Mouse (Mus musculus) small intestine, adult 2 months (tissue): ENCODE results near the gene Shcbp1.

ENCODE experiments used
- CTCF ChIP-seq: fragments of 200-500 bp; IDR thresholded peaks from 2 replicates; pipeline ENCODE4 v1.5.1; 2012; ENCODE audit warnings: low read depth, mild to moderate bottlenecking, control low read depth, inconsistent platforms, low read length, moderate library complexity, mixed read lengths; ENCODE audit not compliant: insufficient replicate concordance, insufficient read length; ENCODE audit errors: extremely low read depth
- POLR2A ChIP-seq: fragments of 200-500 bp; IDR thresholded peaks from 2 replicates; pipeline ENCODE4 v1.6.1; 2012; ENCODE audit warnings: low read depth, mild to moderate bottlenecking, control low read depth, inconsistent platforms, low read length, moderate library complexity

- TF ChIP-seq CTCF (no peak), POLR2A (no peak)
These were observed 14.6 kb downstream of the Shcbp1 start for GRCm38 (mm10) chr8:4764751-4765150.
